Mouse (Mus musculus) limb, embryonic 11.5 days (tissue): ENCODE data around the gene Ttc29. TPM values are rescaled to one million over a fixed set of nuclear protein-coding genes. Genes with fewer than 3 reads are reported as not detected.
A peak's percentile ranks its signal among the peaks of the same experiment; 100 is the strongest.

Experiments used
- ATAC-seq: fragments of 200-750 bp; cut with Nextera tagmentation; 2 replicates; pipeline ENCODE4 v1.8.0; 2017; ENCODE audit warnings: low read depth; ENCODE audit not compliant: insufficient number of reproducible peaks, low FRiP score, low TSS enrichment
- DNase-seq: peaks from one replicate; pipeline ENCODE4 v3.0.0-alpha.2; 2015; ENCODE audit warnings: low spot score
- H3K27ac ChIP-seq: fragments of 300-500 bp; sonication (generic); replicated peaks from 2 replicates; pipeline ENCODE4 v1.5.1; 2014; ENCODE audit warnings: low read depth, mild to moderate bottlenecking, low read length
- H3K27me3 ChIP-seq: fragments of 300-500 bp; sonication (generic); 2 replicates; pipeline ENCODE4 v1.6.1; 2014; ENCODE audit warnings: mild to moderate bottlenecking, low read length, mixed read lengths; ENCODE audit not compliant: control insufficient read depth, insufficient read depth
- H3K36me3 ChIP-seq: fragments of 300-500 bp; sonication (generic); 2 replicates; pipeline ENCODE4 v1.6.1; 2014; ENCODE audit warnings: mild to moderate bottlenecking, low read length, moderate library complexity, mixed read lengths; ENCODE audit not compliant: control insufficient read depth, insufficient read depth
- H3K4me1 ChIP-seq: fragments of 300-500 bp; sonication (generic); 2 replicates; pipeline ENCODE4 v1.6.1; 2014; ENCODE audit warnings: low read length, mixed read lengths; ENCODE audit not compliant: control insufficient read depth, insufficient read depth
- H3K4me2 ChIP-seq: fragments of 300-500 bp; sonication (generic); 2 replicates; pipeline ENCODE4 v1.6.1; 2014; ENCODE audit warnings: low read depth, mild to moderate bottlenecking, moderate library complexity; ENCODE audit not compliant: severe bottlenecking
- H3K4me3 ChIP-seq: fragments of 300-500 bp; sonication (generic); 2 replicates; pipeline ENCODE4 v1.5.1; 2014; ENCODE audit warnings: low read depth, low read length
- H3K9ac ChIP-seq: fragments of 300-500 bp; sonication (generic); 2 replicates; pipeline ENCODE4 v1.6.1; 2014; ENCODE audit warnings: mild to moderate bottlenecking, low read length
- H3K9me3 ChIP-seq: fragments of 300-500 bp; sonication (generic); 2 replicates; pipeline ENCODE4 v1.6.1; 2016; ENCODE audit warnings: low read length; ENCODE audit not compliant: control insufficient read depth
- WGBS: fragments of 180-500 bp; shearing (Covaris S2); extraction: QIAGEN DNeasy Blood & Tissue Kit; methylation state at CpG from one replicate; pipeline ENCODE4 v1.1.7; 2014; 5-methylcytosine and 5-hydroxymethylcytosine counted together
- polyA plus RNA-seq: library from polyadenylated mRNA; unstranded; fragments of >200 nt; fragmentation: Nextera tagmentation; extraction: Ambion mirVana; gene quantifications from 2 replicates; pipeline ENCODE4 v1.2.1, GENCODE M21; 2014

Gene Ttc29
- not detected in 2 replicates for polyA plus RNA-seq

- H3K9ac ChIP-seq: no peak within 1 kb of the TSS
- H3K27ac ChIP-seq: no peak within 1 kb of the TSS
- ATAC-seq (peak; percentile 96), DNase-seq (peak; percentile 90)
- H3K4me1 ChIP-seq: no peaks in the 10 kb centered on the region
- H3K36me3 ChIP-seq: no peaks in the 10 kb centered on the region
- H3K27me3 ChIP-seq: no peaks in the 10 kb centered on the region
- peak within 1 kb of the TSS; percentile 18; the same call in 1 of the 2 replicates for H3K4me2 ChIP-seq
- WGBS: under 1% methylated on average over 11 of the region's 11 CpGs
- no peaks in the 10 kb centered on the region for H3K9me3 ChIP-seq
- no peak within 1 kb of the TSS for H3K4me3 ChIP-seq
These were observed at the start of gene Ttc29 for GRCm38 (mm10) chr8:78213074-78213473. Ttc29 (plus strand) TSS chr8:78213297.

GRCm38 (mm10) chr8:78171351-78171750 is 41.7 kb upstream of the Ttc29 start:
- no peak overlapping the region for H3K4me2 ChIP-seq
- no peak for ATAC-seq
- no peak overlapping the region for H3K4me3 ChIP-seq
- H3K9ac ChIP-seq: no peak overlapping the region
- no peaks in the 10 kb centered on the region for H3K27me3 ChIP-seq
- H3K27ac ChIP-seq: no peak overlapping the region
- H3K36me3 ChIP-seq: no peaks in the 10 kb centered on the region
- no peaks in the 10 kb centered on the region for H3K4me1 ChIP-seq
- no peaks in the 10 kb centered on the region for H3K9me3 ChIP-seq
- 86% methylated on average over 1 of the region's 1 CpGs for WGBS
- DNase-seq: no peak

DNA sequence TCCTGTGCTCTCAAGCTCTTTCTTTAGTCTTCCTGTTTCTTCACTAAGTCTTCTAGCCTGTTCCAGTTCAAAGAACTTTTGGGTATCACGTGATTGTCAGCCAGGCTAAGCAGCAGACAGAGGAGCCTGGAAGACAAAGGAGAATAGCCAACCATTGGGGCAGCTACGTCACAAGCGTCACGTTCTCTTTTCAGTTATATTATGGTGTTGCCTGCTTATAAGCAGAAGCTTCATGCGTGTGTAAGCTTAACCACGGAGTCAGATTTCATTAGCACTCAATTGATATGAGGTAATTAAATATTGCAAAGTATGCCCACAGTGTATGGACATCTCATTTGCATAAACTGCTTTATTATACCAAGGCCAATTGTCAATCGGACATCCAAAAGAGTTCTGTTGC is 30.4 kb upstream of the Ttc29 start:
- no peaks in the 10 kb centered on the region; the same call in 1 of the 2 replicates for H3K9me3 ChIP-seq
- no peak overlapping the region for H3K9ac ChIP-seq
- DNase-seq: no peak
- 83% methylated on average over 7 of the region's 7 CpGs for WGBS
- H3K27me3 ChIP-seq: no peaks in the 10 kb centered on the region
- H3K4me1 ChIP-seq: no peaks in the 10 kb centered on the region
- H3K36me3 ChIP-seq: no peaks in the 10 kb centered on the region
- no peak overlapping the region for H3K4me2 ChIP-seq
- H3K4me3 ChIP-seq: no peak overlapping the region
- ATAC-seq: no peak
- no peak overlapping the region for H3K27ac ChIP-seq

GRCm38 (mm10) chr8:78183414-78183813 is 29.7 kb upstream of the Ttc29 start:
- Histone ChIP-seq H3K9me3 (no peaks in the 10 kb centered on the region; the same call in 1 of the 2 replicates), H3K4me3 (no peak overlapping the region), H3K4me1 (no peaks in the 10 kb centered on the region), H3K27me3 (no peaks in the 10 kb centered on the region), H3K4me2 (no peak overlapping the region), H3K36me3 (no peaks in the 10 kb centered on the region), H3K9ac (no peak overlapping the region), H3K27ac (no peak overlapping the region)
- 85% methylated on average over 6 of the region's 6 CpGs for WGBS
- DNase-seq (no peak), ATAC-seq (no peak)

DNA sequence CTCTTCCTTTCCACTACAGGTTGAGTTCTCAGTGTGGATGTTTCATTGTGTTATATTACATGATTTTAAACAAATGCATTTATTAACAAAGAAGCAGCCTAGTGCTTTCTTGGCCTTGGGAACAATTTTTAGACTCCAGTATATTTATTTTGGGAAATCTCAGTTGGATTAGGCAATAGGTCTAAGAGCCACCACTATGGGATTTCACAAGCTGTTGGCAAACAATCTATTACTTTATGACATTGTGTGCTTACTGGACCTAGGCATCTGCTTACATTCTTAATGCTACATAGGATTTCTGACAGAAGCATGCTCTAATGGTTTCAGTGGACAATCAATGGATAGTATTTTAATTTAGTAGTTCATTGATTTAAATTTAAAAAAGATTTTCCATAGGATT is 26.0 kb upstream of the Ttc29 start:
- Histone ChIP-seq H3K27me3 (no peaks in the 10 kb centered on the region), H3K4me2 (no peak overlapping the region)
- ATAC-seq: no peak

DNA sequence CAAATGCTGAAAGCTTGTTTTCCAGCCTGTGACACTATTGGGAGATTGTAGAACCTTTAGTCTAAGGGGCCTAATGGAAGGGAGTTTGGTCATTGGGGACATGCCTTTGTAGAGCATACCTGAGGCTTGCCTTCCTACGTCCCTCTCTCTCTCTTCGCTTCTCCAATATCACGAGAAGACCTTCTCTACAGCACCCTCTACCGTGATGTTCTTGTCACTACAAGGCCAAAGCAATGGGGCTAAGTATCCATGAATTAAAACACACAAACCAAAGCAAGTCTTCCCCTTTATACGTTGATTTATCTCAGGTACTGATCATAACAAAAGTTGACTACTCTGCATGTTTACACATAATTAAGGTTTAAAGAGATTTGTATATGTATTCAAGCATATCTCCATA is 8.9 kb upstream of the Ttc29 start:
- peak; percentile 23 for DNase-seq

More for the DNA sequence above, 26.0 kb upstream of the Ttc29 start:
- Histone ChIP-seq H3K4me1 (no peaks in the 10 kb centered on the region), H3K9me3 (no peaks in the 10 kb centered on the region), H3K27ac (no peak overlapping the region), H3K4me3 (no peak overlapping the region), H3K9ac (no peak overlapping the region), H3K36me3 (no peaks in the 10 kb centered on the region)
- no peak for DNase-seq

GRCm38 (mm10) chr8:78210424-78210823 is 2.7 kb upstream of the Ttc29 start:
- Histone ChIP-seq H3K4me2 (no peak overlapping the region), H3K27me3 (no peaks in the 10 kb centered on the region), H3K4me3 (no peak overlapping the region), H3K9me3 (no peaks in the 10 kb centered on the region), H3K36me3 (no peaks in the 10 kb centered on the region), H3K4me1 (no peaks in the 10 kb centered on the region), H3K27ac (no peak overlapping the region), H3K9ac (no peak overlapping the region)
- no peak for DNase-seq
- no peak for ATAC-seq
- WGBS: 46% methylated on average over 3 of the region's 3 CpGs

More for the DNA sequence above, 8.9 kb upstream of the Ttc29 start:
- WGBS: 35% methylated on average over 5 of the region's 5 CpGs
- ATAC-seq: no peak
- H3K9ac ChIP-seq: no peak overlapping the region
- H3K27me3 ChIP-seq: no peaks in the 10 kb centered on the region
- no peaks in the 10 kb centered on the region for H3K4me1 ChIP-seq
- H3K9me3 ChIP-seq: no peaks in the 10 kb centered on the region
- H3K4me3 ChIP-seq: no peak overlapping the region
- H3K27ac ChIP-seq: no peak overlapping the region
- no peaks in the 10 kb centered on the region for H3K36me3 ChIP-seq
- no peak overlapping the region for H3K4me2 ChIP-seq

GRCm38 (mm10) chr8:78214645-78215044 is 1.5 kb downstream of the Ttc29 start:
- ATAC-seq: no peak
- no peaks in the 10 kb centered on the region for H3K36me3 ChIP-seq
- DNase-seq: no peak
- no peak overlapping the region for H3K9ac ChIP-seq
- 15% methylated on average over 3 of the region's 3 CpGs for WGBS
- no peaks in the 10 kb centered on the region for H3K27me3 ChIP-seq
- no peaks in the 10 kb centered on the region for H3K9me3 ChIP-seq
- H3K4me1 ChIP-seq: no peaks in the 10 kb centered on the region
- no peak overlapping the region for H3K4me3 ChIP-seq
- H3K4me2 ChIP-seq: no peak overlapping the region
- no peak overlapping the region for H3K27ac ChIP-seq

DNA sequence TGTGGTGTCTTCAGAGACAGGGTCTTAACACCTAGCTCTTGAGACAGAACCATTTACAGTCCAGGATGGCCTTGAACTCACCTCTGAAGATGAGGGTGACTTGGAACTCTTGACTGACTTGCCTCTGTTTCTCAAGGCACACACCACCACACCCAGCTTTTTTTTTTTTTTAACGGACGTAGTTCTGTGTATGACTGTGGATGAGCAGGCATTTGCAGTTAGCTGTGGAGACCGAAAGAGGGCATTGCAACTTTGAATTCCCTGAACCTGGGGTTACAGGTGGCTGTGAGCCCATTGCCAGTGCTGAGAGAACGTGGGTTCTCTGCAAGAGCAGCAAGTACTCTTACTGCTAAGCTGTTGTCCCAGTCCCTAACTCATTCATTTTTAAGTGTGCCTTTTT is 13.0 kb downstream of the Ttc29 start:
- H3K4me2 ChIP-seq: no peak overlapping the region
- 73% methylated on average over 4 of the region's 4 CpGs for WGBS
- H3K27ac ChIP-seq: no peak overlapping the region
- no peaks in the 10 kb centered on the region for H3K36me3 ChIP-seq
- no peaks in the 10 kb centered on the region for H3K4me1 ChIP-seq
- no peak overlapping the region for H3K9ac ChIP-seq
- H3K27me3 ChIP-seq: no peaks in the 10 kb centered on the region
- ATAC-seq: no peak
- DNase-seq: no peak
- H3K4me3 ChIP-seq: no peak overlapping the region
- no peaks in the 10 kb centered on the region for H3K9me3 ChIP-seq
